Mouse (Mus musculus): ENCODE data around the gene Tiam1.

Gene Tiam1

DNA sequence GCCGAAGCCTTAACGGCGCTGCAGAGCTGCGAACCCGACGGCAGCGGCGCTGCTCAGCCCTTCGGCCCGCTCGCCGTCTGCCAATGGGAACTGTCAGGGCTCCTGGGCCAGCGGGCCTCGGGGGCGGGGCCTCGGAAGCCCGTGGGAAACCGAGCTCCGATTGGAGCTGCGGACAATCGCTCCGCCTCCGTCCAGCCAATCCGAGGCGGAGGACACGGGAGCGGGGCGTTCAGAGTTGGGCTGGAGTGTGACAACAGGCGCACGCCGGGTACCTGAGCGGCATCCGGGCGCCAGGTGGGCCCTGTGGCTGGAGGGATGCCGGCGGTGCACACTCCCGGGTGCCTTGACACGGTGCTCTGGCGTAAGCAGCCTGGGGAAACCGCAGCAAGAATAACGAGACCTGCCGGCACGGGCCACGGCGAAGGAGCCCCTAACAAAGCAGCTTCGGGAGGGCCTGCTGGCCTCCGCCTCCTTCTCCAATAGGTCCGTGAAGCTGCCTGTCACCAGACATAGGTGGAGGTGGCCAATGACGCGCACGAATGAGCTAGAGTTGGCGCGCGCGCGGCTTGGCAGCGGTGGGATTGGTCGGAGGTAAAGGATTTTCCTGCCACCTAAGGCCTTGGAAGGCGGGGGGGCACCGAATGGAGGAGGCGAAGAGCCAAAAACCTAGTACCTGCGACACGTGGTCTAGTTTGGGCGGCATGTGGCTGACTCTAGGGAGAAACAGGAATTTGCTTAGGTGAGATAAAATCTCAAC is at the start of gene Tiam1:
Tiam1 (minus strand) TSS at position 10 of the 757 bp plus-strand sequence.
- DNase-seq (ENCODE audit: low read depth in 1 of 2, low spot score in 2 of 2) = peak; percentile 91 to 92

DNA sequence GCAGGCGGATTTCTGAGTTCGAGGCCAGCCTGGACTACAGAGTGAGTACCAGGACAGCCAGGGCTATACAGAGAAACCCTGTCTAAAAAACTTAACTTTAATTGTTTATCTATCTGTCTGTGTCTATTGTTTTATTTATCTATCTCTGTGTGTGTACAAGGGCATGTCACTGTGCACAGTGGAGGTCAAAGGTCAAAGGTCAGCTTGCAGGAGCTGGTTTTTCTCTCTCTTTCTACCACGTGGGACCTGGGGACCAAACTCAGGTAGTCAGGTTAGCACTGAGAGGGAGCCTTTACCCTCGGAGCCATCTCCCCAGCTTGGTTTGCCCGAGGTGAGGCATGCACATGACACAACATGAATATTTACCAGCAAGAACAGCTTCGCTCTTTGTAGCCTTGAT is 47.7 kb upstream of the Tiam1 start:
- no peak for DNase-seq (ENCODE audit: low read depth in 1 of 2, low spot score in 2 of 2)

- DNase-seq (ENCODE audit: low read depth in 1 of 2, low spot score in 2 of 2) = no peak
These were observed 43.9 kb upstream of the Tiam1 start for GRCm38 (mm10) chr16:90187453-90187852.

DNA sequence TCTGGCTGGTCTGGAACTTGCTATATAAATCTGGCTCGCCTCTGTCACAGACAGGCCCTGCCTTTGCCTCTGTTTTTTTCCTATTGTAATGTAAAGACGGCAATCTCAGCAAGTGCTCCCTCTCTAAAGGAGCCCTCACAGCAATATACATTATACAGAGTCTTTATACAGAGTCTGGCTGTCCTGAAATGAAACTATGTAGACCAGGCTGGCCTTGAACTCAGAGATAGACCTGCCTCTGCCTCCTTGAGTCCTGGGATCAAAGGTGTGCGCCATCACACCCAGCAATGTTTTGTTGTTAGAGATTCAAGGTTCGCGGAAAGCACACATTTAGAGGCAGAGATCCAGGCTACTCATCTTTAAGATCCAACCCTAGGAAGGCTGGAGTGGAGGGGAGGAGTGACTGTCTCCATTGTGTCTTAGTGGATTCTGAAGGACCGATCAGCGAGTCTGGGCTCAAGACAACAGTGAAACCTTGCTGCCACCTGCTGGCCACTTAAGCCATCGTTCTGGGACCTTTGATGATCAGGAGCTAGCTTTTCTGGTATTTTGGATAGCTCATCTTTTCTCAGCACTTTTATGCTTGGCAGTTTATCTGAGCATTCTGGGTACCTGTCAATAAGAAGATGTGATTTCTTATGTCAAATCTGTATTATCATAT is 42.5 kb upstream of the Tiam1 start:
- DNase-seq (ENCODE audit: low read depth in 1 of 2, low spot score in 2 of 2) = peak; percentile 32 to 65

DNA sequence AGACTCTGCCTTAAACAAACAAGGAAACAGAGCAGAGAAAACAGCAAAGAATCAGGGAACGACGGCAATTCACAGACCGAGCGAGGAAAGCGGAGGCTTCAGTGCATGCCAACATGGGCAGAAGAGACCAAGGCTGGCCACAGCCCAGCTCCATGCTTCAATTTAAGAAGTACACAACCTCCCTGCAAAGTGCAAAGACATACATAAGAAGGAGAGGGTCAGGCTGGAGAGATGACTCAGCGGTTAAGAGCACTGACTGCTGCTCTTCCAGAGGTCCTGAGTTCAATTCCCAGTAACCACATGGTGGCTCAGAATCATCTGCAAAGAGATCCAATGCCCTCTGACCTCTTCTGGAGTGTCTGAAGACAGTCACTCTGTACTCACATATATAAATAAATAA is 40.6 kb upstream of the Tiam1 start:
- DNase-seq (ENCODE audit: low read depth in 1 of 2, low spot score in 2 of 2) = no peak

- no peak for DNase-seq (ENCODE audit: low read depth in 1 of 2, low spot score in 2 of 2)
These were observed 38.1 kb upstream of the Tiam1 start for GRCm38 (mm10) chr16:90181673-90182072.

GRCm38 (mm10) chr16:90180975-90181374 is 37.4 kb upstream of the Tiam1 start:
- DNase-seq (ENCODE audit: low read depth in 1 of 2, low spot score in 2 of 2) = no peak

GRCm38 (mm10) chr16:90179892-90180291 is 36.3 kb upstream of the Tiam1 start:
- DNase-seq (ENCODE audit: low read depth in 1 of 2, low spot score in 2 of 2) = no peak

GRCm38 (mm10) chr16:90178404-90178803 is 34.8 kb upstream of the Tiam1 start:
- DNase-seq (ENCODE audit: low read depth in 1 of 2, low spot score in 2 of 2) = no peak

DNA sequence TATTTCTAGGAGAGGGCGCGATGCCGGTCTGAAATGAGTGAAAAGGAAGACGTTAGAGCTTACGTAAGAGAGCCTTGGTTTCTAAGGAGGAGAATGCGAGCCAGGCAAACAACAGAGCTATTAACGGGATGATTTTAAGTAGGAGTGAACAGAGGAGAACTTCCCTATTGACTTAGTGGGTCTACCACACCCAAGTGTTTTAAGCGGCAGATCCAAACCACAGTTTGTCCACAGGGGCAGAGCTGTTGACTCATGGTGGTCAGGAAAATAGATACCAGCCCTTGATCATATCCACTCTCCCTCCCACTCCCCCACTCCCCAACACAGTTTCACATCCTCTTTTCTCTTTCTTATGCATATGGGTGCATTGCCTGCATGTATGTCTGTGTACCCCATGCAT is 33.9 kb upstream of the Tiam1 start:
- peak; percentile 73 to 84 for DNase-seq (ENCODE audit: low read depth in 1 of 2, low spot score in 2 of 2)

DNA sequence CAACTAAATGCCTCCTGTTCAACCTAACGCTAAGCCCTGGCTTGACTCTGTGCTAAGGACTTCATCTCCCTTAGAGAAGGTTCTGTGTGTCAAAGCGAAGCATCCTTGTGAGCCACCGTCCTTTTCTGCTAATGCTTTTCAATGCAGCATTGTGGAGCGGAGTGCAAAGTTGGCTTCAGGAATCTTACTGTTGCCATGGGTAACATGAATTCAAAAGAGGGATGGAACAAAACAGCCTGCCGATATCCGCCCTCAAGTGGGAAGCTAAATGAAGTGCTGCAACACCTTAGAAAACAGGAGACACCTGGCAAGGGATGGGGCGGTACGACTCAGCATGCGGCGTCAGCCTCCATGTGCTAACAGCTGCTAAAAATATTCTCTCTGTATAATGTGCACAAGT is 32.9 kb upstream of the Tiam1 start:
- no peak for DNase-seq (ENCODE audit: low read depth in 1 of 2, low spot score in 2 of 2)

DNA sequence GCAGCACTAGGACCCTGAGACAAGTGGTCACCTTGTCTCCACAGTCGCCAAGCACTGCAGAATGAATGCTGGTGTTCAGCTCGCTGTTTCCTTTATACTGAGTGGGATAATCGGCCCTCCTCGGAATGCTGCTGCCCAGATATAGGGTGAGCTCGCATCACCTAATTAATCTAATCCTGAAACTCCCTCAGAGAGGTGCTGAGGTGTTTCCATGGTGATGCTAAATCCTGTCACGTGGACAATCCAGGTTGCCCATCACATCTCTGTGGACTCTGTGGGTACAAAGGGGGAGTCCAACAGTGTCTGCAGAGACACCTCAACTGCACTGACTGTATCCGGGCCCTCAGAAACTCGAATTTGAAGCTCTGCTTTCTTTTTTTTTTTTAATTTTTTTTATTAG is 27.8 kb upstream of the Tiam1 start:
- no peak for DNase-seq (ENCODE audit: low read depth in 1 of 2, low spot score in 2 of 2)

DNA sequence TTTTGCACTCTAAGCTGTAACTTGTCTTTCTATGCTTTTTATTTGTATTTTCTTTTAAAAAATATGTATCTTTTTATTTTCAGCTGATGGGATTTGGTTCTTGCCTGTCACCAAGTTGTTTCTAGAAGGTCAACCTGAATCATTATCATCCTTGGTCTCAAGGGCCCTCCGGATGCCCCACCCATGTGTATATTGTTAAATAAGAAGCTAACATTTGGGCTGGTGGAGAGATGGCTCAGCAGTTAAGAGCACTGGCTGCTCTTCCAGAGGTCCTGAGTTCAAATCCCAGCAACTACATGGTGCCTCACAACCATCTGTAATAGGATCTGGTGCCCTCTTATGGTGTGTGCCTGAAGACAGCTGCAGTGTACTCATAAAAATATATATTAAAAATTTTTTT is 27.1 kb upstream of the Tiam1 start:
- no peak for DNase-seq (ENCODE audit: low read depth in 1 of 2, low spot score in 2 of 2)

DNA sequence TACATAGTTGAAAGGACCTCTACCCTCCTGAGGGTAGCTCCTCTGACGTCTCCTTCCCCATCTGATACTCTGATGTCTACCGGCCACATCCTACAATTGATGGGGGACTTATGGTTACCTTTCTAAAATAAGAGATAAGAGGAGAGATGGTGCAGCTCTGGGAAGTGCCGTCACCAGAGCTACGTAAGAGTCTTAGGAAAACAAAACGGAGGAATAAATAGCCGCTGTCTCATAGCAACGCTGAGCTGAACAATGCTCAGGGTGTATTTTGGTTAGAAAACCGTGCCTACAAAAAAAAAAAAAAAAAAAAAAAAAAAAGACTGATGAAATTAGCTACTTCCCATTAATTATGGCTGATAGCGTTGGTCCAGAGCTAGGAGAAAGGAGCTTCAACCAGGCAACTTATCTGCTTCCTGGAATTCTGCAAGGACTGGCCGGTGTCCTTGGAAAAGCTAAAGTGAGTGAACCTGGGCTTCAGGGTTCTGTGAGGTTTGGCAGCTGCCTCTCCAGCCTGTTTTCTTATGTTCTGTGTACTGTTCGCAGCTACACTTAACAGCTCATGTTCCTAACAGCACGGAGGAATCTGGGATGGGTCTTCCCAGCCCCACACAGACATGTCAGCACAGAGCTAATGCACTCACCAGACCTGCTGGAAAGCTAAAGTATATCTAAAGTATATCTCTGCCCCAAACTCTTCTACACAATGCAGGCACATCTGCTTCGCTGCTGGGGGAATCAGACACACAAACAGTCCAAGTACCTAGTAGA is 26.5 kb upstream of the Tiam1 start:
- no peak for DNase-seq (ENCODE audit: low read depth in 1 of 2, low spot score in 2 of 2)

DNA sequence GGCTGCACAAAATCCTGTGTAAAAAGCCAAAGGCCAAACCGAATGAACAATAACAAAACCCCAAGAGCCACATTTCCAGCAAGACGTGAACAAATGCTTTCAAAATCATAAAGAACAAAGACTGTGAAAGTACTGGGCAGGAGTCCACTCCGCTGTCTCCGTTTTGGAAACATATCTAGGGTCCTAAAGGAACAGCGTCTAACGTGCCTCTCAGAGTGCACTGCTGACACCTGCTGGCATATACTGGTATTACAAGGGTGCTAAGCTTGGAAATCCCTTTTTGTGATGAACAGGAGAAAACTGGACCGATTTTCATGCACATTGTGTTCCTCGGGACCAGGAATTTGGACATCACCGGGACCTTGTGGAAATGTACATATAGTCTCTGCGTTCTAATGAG is 24.1 kb upstream of the Tiam1 start:
- peak in 1 of 2 experiments; percentile 55 for DNase-seq (ENCODE audit: low read depth in 1 of 2, low spot score in 2 of 2)

GRCm38 (mm10) chr16:90165435-90165834 is 21.9 kb upstream of the Tiam1 start:
- DNase-seq (ENCODE audit: low read depth in 1 of 2, low spot score in 2 of 2) = no peak

GRCm38 (mm10) chr16:90164942-90165341 is 21.4 kb upstream of the Tiam1 start:
- DNase-seq (ENCODE audit: low read depth in 1 of 2, low spot score in 2 of 2) = no peak

DNA sequence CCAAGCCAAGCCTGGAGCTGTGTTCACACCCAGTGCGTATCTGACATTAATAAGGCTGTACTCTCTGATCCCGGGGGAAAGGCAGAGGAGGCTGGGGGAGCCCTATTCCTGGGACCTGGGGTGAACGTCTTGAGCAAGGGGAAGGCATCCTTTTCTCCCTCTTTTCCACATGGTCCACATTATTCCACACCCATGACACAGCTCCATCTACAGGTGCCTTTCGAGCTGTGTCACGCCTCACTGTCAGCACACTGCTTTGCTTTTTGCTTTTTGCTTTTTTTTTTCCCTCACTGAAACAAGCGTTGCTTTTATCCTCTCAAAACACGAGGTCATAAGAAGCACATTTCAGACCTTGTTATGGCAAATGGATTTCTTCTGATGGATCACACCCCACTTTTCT is 11.5 kb upstream of the Tiam1 start:
- DNase-seq (ENCODE audit: low read depth in 1 of 2, low spot score in 2 of 2) = no peak

GRCm38 (mm10) chr16:90150820-90151219 is 7.3 kb upstream of the Tiam1 start:
- no peak for DNase-seq (ENCODE audit: low read depth in 1 of 2, low spot score in 2 of 2)

DNA sequence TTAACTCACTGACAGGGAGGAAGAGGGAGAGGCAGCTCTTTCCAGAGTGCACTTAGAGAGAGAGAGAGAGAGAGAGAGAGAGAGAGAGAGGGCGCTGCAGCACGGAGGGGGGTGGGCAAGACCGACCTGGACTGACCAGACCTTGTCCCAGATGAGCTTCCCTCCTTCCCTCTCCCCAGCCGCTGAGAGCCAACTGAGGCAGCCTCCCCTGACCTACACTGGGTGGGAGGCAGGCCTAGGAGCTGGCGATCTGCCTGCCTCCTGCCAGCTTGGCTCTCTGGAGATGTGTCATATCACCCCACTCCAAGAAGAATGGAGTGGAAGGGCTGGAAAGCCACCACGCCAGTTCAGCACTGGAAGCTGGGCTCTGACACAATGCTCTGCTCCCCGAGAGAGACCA is 6.6 kb upstream of the Tiam1 start:
- no peak for DNase-seq (ENCODE audit: low read depth in 1 of 2, low spot score in 2 of 2)

- no peak for DNase-seq (ENCODE audit: low read depth in 1 of 2, low spot score in 2 of 2)
These were observed 5.8 kb upstream of the Tiam1 start for GRCm38 (mm10) chr16:90149335-90149734.

DNA sequence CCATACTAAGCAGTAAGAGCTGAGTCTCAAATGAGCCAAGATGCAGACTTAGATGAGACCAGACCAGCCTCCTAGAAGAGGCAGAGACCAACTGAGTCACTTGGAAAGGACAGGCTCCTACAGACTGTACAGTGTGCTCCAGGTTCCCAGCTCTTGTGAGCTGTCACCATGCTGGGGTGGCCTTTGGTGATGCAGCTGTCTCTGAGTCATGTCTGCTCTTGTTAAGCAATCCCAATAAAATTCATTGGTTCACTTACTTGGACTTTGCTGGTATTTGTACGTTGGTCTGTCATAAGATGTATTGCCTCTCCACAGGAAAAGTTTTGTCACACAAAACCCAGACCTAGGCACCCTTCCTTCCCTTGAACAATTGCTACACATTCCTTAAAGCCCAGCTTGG is 1.7 kb upstream of the Tiam1 start:
- no peak for DNase-seq (ENCODE audit: low read depth in 1 of 2, low spot score in 2 of 2)
